Mouse (Mus musculus): ENCODE measurements around the gene Haus4. TPM values are rescaled to one million over a fixed set of nuclear protein-coding genes. Genes with fewer than 3 reads are reported as not detected.

The Haus4 gene
- total and polyA plus RNA-seq, 3 experiments = 3.2 to 3.8 (median 3.5) TPM

DNA sequence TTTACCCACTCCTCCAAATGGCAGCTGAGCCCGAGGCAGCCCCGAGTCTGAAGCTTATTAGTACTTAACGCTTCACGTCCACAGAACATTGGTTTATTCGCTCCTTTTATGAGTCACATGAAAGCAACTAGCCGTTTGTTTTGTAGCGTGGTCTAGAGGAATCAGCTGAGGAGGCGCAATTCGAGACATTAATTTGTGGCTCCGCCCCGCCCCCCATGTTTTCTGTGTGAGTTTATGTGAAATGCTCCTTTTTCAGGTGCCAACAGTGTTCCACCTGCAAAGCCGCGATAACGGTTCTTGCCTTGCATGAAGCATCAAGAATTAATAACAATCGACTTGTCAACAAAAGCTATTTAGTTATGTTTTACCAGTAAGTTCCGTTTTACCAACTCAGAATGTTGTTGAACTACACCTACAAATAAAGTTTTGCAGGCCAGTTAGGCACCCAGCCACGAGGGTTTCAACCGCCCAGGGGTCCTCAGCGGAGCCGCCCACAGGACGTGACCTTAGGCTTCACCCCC lies 902 bp downstream of the Haus4 start:
- intact Hi-C loops (cut with DNase I) = no loop called here
- no peaks in the 10 kb centered on the region for H3K79me2 ChIP-seq (replicated peaks; ENCODE audit: control insufficient read depth, insufficient read depth, low read length)
- no peak for DNase-seq
- peaks cover 3% of the 10 kb centered on the region for H3K4me1 ChIP-seq (ENCODE audit: control insufficient read depth, insufficient read depth, low read length)
- no peaks in the 10 kb centered on the region for H3K27me3 ChIP-seq (ENCODE audit: control insufficient read depth, insufficient read depth, low read length)
- peak overlapping the region; percentile 63 for H3K4me3 ChIP-seq
- H3K9ac ChIP-seq (ENCODE audit: low read depth, low read length) = peak overlapping the region; percentile 81
- 6% methylated on average over 21 of the region's 21 CpGs for WGBS
- TF ChIP-seq EP300 (IDR thresholded peaks at IDR 0.05; ENCODE audit: insufficient read depth, low read depth, low read length) = no peak
- no peak for TF ChIP-seq CTCF (IDR thresholded peaks at IDR 0.05)
- no peak for TF ChIP-seq POLR2A (IDR thresholded peaks at IDR 0.05; ENCODE audit: insufficient read depth, low read depth, low read length)
- no peaks in the 10 kb centered on the region for H3K36me3 ChIP-seq (ENCODE audit: control insufficient read depth, insufficient read depth, low read length)
- peak overlapping the region; percentile 78 for H3K27ac ChIP-seq

DNA sequence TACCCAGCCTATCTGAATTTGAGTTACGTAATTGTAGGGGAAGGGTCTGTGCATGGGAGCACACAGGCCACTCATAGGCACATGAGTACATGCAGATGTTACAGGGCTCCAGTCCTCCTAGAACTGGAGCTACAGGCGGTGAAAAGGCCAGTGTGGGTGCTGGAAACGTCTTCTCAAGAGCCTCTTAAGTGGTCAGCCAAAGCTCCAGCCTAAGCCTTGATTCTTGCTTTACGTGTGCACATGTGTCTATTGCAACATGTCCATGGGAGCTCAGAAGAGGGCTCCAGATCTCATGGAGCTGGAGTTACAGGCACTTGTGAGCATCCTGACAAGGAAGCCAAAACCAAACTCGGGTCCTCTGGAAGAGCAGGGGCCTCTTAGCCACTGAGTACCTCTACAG lies 9.7 kb downstream of the Haus4 start:
- no peak for DNase-seq
- TF ChIP-seq CTCF (IDR thresholded peaks at IDR 0.05) (no peak), POLR2A (IDR thresholded peaks at IDR 0.05; ENCODE audit: insufficient read depth, low read depth, low read length) (no peak), EP300 (IDR thresholded peaks at IDR 0.05; ENCODE audit: insufficient read depth, low read depth, low read length) (no peak)
- H3K27me3 ChIP-seq (ENCODE audit: control insufficient read depth, insufficient read depth, low read length) = no peaks in the 10 kb centered on the region
- no peak overlapping the region for H3K4me3 ChIP-seq
- H3K27ac ChIP-seq = no peak overlapping the region
- H3K4me1 ChIP-seq (ENCODE audit: control insufficient read depth, insufficient read depth, low read length) = no peaks in the 10 kb centered on the region
- H3K79me2 ChIP-seq (replicated peaks; ENCODE audit: control insufficient read depth, insufficient read depth, low read length) = no peaks in the 10 kb centered on the region
- intact Hi-C loops (cut with DNase I) = no loop called here
- no peaks in the 10 kb centered on the region for H3K36me3 ChIP-seq (ENCODE audit: control insufficient read depth, insufficient read depth, low read length)
- 87% methylated on average over 5 of the region's 5 CpGs for WGBS
- H3K9ac ChIP-seq (ENCODE audit: low read depth, low read length) = no peak overlapping the region

DNA sequence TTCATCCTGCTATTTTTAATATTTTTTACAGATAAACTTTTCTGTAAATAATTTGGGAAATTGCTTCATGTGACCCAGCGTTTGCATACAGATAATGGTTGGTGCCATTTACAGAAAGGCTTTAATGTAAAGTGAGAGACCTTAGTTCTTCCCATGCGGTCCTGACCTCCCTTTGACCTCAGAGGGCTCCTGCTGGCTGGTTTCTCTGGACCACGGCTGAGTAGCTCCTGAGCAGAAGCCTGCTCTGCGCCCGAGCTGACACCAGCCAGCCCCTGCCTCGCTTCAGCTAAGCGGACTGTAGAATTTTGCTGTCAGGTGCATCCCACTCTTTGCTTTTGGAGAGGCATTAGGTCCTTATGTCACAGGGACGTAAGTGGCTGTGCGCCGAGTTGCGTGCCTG lies 13.6 kb downstream of the Haus4 start:
- H3K27ac ChIP-seq = no peak overlapping the region

DNA sequence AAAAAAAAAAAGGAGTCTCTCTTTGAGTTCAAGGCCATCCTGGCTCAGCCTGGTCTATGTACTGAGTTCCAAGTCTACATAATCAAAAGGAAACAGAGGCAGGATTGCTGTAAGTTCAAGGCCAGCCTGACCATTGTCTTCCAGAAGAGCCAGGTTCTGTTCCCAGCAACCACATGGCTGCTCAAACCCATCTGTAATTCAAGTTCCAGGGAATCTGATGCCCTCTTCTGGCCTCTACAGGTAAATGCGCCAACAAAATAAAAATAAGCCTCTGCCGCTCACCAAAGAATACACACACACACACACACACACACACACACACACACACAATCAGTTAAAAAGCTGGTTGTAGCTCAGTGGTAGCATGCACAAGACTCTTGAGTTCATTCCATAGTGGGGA lies 15.8 kb downstream of the Haus4 start:
- no peaks in the 10 kb centered on the region for H3K4me1 ChIP-seq (ENCODE audit: control insufficient read depth, insufficient read depth, low read length)
- intact Hi-C loops (cut with DNase I) = no loop called here
- WGBS = 92% methylated on average over 2 of the region's 2 CpGs
- H3K9ac ChIP-seq (ENCODE audit: low read depth, low read length) = no peak overlapping the region
- no peaks in the 10 kb centered on the region for H3K27me3 ChIP-seq (ENCODE audit: control insufficient read depth, insufficient read depth, low read length)
- TF ChIP-seq POLR2A (IDR thresholded peaks at IDR 0.05; ENCODE audit: insufficient read depth, low read depth, low read length) (no peak), CTCF (IDR thresholded peaks at IDR 0.05) (peak; percentile 25; the same call in 1 of the 2 replicates)
- no peak overlapping the region for H3K4me3 ChIP-seq
- DNase-seq = no peak
- no peaks in the 10 kb centered on the region for H3K79me2 ChIP-seq (replicated peaks; ENCODE audit: control insufficient read depth, insufficient read depth, low read length)
- no peak overlapping the region for H3K27ac ChIP-seq
- no peaks in the 10 kb centered on the region for H3K36me3 ChIP-seq (ENCODE audit: control insufficient read depth, insufficient read depth, low read length)

More for the DNA sequence above, 13.6 kb downstream of the Haus4 start:
- intact Hi-C loops (cut with DNase I) = no loop called here
- Histone ChIP-seq H3K79me2 (replicated peaks; ENCODE audit: control insufficient read depth, insufficient read depth, low read length) (no peaks in the 10 kb centered on the region), H3K27me3 (ENCODE audit: control insufficient read depth, insufficient read depth, low read length) (no peaks in the 10 kb centered on the region), H3K4me1 (ENCODE audit: control insufficient read depth, insufficient read depth, low read length) (no peaks in the 10 kb centered on the region), H3K9ac (ENCODE audit: low read depth, low read length) (no peak overlapping the region), H3K4me3 (no peak overlapping the region), H3K36me3 (ENCODE audit: control insufficient read depth, insufficient read depth, low read length) (no peaks in the 10 kb centered on the region)
- DNase-seq = no peak
- 81% methylated on average over 11 of the region's 11 CpGs for WGBS
- TF ChIP-seq EP300 (IDR thresholded peaks at IDR 0.05; ENCODE audit: insufficient read depth, low read depth, low read length) (no peak), POLR2A (IDR thresholded peaks at IDR 0.05; ENCODE audit: insufficient read depth, low read depth, low read length) (no peak), CTCF (IDR thresholded peaks at IDR 0.05) (no peak)

DNA sequence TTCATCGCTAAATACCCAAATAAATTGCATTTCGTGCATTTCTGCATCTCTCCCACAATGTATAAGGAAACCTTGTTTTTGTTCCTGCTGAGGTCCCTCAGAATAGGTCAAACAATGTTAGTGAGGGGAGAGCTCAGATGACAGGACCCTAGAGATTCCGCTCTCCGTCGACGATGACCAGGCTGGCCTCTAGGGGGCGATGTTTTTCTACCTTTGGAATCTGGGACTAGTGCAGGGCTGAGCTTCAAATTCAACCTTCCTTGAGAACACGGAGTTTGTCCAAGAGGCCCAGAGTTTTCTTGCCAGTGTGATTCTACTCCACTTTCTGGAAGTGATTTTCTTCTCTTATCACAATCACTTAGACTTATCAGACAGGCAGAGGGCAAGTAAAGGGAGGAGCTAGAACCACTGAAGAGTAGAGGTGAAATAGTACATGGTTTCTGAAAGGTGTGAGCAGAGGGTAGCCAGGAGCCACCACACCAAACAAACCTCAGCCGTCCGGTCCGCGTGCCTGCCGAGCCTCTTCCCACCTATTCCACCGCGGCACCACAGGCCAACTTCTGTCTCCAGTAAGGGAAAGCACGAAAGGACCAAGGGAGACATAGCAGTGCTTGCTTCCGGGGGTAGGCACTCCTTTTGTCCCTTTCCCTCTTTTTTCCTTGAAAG lies 25.8 kb downstream of the Haus4 start:
- H3K4me1 ChIP-seq (ENCODE audit: control insufficient read depth, insufficient read depth, low read length) = peaks cover 2% of the 10 kb centered on the region; the same call in 1 of the 2 replicates
- WGBS = 14% methylated on average over 17 of the region's 17 CpGs
- intact Hi-C loops (cut with DNase I) = loop anchor here (5.0 kb wide), 2 partner anchors 49 to 114 kb away; partner anchors contain the start of genes Ajuba, Cdh24 and Gm17606
- no peak overlapping the region for H3K9ac ChIP-seq (ENCODE audit: low read depth, low read length)
- H3K4me3 ChIP-seq = no peak overlapping the region
- TF ChIP-seq POLR2A (IDR thresholded peaks at IDR 0.05; ENCODE audit: insufficient read depth, low read depth, low read length) (no peak), EP300 (IDR thresholded peaks at IDR 0.05; ENCODE audit: insufficient read depth, low read depth, low read length) (0 out of 2 replicates have a peak, but pooled peaks have one; percentile 22), CTCF (IDR thresholded peaks at IDR 0.05) (peak; percentile 95)
- peak; percentile 74 to 85 for DNase-seq
- H3K27ac ChIP-seq = no peak overlapping the region
- no peaks in the 10 kb centered on the region for H3K36me3 ChIP-seq (ENCODE audit: control insufficient read depth, insufficient read depth, low read length)
- no peaks in the 10 kb centered on the region for H3K27me3 ChIP-seq (ENCODE audit: control insufficient read depth, insufficient read depth, low read length)
- no peaks in the 10 kb centered on the region for H3K79me2 ChIP-seq (replicated peaks; ENCODE audit: control insufficient read depth, insufficient read depth, low read length)

DNA sequence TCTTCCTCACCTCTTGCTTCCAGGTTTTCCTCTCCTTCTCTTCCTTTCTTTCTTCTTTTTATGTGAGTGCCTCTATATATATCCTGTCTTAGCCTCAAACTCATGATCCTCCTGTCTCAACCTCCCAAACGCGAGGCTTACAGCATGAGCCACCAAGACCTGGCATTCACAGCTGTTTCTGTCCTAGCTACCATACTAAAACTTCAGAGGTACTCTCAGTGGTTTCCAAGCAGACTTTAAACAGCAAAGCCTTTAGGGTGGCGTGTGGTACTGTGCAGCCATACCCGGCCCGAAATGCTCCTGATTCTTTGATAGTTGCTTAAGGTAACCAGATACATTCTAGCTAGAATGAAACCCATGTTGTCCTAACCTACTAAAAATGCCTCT lies 26.4 kb downstream of the Haus4 start:
- no peaks in the 10 kb centered on the region for H3K36me3 ChIP-seq (ENCODE audit: control insufficient read depth, insufficient read depth, low read length)
- no peak for TF ChIP-seq POLR2A (IDR thresholded peaks at IDR 0.05; ENCODE audit: insufficient read depth, low read depth, low read length)
- TF ChIP-seq CTCF (IDR thresholded peaks at IDR 0.05) = no peak
- no peak for TF ChIP-seq EP300 (IDR thresholded peaks at IDR 0.05; ENCODE audit: insufficient read depth, low read depth, low read length)
- no peak overlapping the region for H3K27ac ChIP-seq
- H3K9ac ChIP-seq (ENCODE audit: low read depth, low read length) = no peak overlapping the region
- peaks cover 2% of the 10 kb centered on the region; the same call in 1 of the 2 replicates for H3K4me1 ChIP-seq (ENCODE audit: control insufficient read depth, insufficient read depth, low read length)
- H3K79me2 ChIP-seq (replicated peaks; ENCODE audit: control insufficient read depth, insufficient read depth, low read length) = no peaks in the 10 kb centered on the region
- DNase-seq = no peak
- intact Hi-C loops (cut with DNase I) = loop anchor here (5.0 kb wide), 2 partner anchors 49 to 114 kb away; partner anchors contain the start of genes Ajuba, Cdh24 and Gm17606
- no peaks in the 10 kb centered on the region for H3K27me3 ChIP-seq (ENCODE audit: control insufficient read depth, insufficient read depth, low read length)
- WGBS = 20% methylated on average over 5 of the region's 5 CpGs
- no peak overlapping the region for H3K4me3 ChIP-seq

Measured in heart, adult 2 months (tissue).